Mouse (Mus musculus) 416B (cell line): Measurements from ENCODE around the gene Ccne1.

ENCODE experiments used
- DNase-seq: peaks from one replicate; pipeline ENCODE4 v3.0.0; 2011; ENCODE audit warnings: low read depth

Ccne1 gene

DNA sequence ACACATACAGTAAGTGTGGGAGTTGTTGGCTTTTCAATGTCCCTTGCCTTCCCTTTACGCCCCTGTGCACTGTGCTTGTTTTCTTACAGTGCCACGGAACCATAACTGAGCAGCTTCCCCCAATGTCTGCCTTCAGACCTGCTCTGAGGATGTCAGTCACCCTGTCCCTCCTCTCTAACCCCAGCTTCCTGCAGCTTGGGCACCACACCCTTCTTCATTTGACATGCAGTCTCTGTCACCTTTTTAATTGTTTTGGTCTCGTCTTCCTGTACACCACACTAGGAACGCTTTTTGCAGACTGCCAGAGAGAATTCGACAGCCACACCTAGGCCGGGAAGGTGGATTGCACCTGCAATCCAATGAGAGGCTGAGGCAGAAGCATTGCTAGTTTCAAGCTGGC is 13.0 kb downstream of the Ccne1 start:
- no peak for DNase-seq

DNA sequence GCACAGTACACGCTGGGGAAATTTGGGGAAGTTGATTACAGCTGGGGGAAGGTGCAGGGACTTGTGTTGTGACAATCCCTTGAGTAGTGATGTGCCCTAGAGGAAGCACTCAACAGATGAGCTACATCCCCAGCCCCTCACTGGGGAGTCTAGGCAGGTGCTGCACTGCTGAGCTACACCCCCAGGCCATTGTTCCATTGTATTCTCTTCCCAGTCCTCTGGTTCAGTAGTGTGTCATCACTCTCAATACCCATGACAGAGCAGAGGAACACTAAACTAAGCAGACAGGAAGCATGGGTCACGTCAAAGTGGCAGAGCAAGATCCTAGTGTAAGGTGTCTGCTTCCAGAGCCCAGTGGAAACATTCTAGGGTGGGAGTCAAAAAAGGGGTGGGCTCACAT is 14.2 kb downstream of the Ccne1 start:
- no peak for DNase-seq

DNA sequence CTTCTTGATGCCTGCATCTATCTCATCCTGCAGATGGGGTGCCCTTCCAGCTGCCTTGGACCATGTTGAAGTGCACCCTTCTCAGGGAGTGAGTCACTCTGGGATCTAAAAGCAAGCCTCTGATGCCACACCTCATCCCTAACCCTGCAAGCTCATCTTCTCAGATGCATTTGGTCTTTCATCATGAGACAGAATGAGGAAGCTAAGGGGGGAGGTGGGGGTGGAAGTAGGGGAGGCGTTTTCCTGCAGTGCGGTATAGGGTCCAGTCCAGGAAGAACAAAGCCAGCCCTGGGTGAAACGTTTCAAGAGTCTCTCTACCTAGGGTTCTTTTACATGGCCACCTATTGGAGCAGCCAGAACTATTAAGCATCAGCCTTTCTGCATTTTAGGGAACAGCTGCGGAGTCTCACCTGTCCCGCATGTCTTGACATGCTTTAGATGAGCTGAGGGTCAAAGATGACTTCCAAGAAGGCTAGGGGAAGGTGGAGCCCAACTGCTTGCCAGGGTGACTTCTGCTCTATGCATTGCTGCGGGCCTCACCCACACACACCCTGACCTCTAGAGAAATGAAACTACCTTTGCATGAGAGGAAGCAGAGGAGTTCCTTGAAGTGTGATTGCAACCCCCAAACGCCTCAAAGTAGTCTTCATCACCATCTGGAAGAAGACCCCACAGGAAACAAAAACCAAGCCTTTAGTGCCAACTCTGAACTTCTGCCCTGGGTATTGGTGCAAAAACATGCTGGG is 17.2 kb downstream of the Ccne1 start:
- peak; percentile 45 for DNase-seq

DNA sequence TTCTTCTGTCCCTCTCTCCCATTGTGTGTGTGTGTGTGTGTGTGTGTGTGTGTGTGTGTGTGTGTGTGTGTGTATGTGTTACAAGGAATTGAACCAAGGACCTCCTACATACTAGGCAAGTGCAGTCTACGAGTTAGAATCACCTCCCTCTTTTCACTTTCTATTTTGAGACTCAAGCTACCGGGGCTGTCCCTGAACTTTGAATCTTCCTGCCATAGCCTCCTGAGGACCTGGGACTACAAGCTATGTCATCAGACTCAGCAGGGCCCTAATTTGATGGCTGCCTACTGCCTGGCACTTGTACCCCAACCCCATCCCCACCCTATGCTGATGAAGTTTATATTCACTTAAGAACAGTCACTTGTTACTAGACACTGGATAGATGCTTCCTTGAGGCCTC is 18.9 kb downstream of the Ccne1 start:
- no peak for DNase-seq

DNA sequence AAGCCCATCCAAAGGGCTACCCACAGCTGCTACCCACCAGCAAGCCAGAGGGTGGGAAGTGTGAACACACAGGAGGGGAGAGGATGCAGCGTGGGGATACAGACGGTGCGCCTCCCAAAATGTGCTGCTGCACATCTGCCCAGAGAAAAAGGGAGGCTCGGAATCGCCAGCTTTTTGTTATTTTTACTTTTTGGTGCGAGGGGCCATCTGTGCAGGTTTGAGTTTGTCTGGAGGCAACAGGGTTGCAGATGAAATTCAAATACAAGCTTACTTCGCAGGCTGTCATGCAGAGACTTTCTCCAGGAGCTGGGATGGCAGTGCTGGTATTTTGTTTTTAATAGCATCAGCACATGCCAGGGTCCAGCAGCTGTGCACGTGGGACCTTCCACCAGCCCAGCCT is 19.5 kb downstream of the Ccne1 start:
- no peak for DNase-seq

DNA sequence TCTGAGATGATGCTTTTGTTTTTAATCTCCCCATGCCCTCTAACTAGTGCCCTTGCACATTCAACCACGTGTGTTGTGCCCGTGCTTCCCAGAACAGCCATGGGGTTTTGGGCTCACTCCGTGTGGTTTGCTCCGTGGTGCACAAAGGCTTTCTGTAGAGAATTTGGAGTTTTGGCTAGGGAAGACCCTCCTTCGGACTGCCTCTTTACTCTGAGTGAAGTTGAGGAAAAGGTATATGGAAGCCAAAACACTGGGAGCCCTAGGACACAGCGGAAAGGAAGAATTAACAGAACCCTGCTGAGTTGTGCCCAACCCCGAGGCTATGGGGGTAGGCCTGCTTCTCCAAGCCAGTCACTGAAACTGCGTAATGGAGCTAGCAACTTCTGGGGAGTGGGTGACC is 20.9 kb downstream of the Ccne1 start:
- no peak for DNase-seq

DNA sequence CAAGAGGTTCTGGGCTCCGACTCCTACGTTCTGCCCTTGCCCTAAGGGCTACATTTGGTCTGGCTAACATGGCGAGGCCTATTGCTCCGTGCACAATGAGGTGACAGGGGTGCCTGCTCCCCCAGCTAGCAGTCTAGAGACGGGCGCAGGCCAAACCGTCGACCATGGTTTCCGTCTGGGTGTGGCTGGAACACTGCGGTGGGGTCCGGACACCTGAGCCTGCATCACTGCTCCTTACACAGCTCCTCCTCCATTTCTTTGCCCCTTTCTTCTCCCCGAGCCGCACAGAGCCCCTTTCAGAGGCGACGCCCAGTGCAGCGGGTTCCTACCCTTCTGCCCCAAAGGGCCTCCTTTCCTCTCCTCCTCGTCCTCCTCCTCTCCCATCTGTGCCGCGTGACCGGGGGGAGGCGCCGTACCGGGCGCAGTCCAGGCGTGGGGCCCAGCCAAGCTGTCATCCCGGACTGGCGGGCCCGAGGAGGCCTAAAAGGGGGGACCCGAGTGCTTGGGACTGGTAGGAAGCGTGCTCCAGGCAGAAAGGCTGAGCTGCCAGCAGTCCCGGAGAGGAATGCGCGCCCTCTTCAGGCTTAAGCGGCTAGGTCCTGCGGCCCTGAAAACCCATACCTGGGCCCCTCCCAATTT is 21.6 kb downstream of the Ccne1 start:
- DNase-seq, result no peak

DNA sequence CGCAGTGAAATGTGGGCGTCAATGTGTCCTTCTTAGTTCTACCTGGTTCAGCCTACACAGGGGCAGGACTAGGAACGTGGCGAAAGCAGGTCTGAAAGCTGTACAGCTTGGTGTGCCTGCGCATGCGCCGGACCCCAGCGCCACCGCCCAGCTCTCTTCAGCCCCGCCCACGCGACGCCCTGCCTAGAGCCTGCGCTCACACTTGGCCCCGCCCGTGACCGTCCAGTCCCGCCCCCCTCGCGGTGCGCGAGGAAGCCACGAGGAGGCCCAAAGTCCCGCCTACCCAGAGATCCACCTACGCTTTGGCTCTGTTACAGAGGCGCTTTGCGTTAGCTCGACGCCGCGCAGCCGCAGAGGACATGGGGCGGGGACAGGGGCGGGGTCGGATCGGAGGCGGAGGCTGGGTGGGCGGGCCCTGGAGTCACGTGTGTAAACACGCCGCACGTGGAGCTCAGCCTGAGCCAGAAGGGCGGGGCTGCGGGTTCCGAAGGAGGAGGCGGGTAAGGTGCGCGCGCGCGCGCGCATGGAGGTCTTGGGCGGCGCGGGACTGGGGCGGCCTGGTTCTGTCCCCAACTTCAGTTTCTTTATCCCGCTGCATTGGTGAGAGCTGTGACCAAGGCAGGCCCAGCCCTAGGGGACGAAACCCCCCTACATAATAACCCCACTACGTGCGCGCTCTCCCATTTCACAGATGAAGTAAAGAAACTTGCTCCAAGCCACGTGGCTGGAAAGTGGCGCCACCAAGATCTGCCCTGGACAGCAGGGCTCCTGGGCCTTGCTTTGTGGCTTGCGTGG is 22.4 kb downstream of the Ccne1 start:
- peak; percentile 99 for DNase-seq

DNA sequence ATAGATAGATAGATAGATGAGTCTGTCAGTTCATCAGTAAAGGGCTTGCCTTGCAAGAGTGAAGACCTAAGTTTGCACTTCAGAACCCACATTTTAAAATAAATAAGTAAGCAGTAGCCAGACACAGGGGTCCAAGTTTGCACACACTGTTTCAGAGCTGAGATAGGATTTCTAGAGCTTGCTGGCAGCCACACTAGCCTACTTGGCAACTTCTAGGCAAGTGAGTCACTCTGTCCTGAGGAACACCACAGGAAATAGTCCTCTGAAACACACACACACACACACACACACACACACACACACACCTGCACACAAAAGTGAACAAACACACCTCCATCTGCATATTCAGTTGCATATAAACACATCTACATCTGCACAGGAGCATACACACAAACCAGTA is 24.4 kb downstream of the Ccne1 start:
- peak; percentile 35 for DNase-seq

DNA sequence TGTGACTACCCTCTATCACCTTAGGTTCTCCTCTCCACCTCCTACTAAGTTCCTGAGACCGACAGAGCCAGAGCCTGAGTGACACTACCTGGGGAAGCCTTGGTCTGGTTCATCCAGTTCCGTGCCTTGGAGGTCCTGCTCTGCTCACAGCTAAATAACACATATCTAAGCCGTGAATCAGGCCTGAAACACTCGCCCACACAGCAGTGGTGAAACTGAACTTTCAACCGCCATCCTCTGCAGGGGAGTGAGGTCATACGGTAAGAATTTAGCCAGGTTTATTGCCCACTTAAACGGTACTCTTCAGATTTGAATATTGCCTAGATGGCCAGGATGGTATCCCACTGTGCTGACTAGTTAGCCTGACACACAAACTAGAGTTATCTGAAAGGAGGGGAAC is 30.1 kb downstream of the Ccne1 start:
- DNase-seq, result no peak

DNA sequence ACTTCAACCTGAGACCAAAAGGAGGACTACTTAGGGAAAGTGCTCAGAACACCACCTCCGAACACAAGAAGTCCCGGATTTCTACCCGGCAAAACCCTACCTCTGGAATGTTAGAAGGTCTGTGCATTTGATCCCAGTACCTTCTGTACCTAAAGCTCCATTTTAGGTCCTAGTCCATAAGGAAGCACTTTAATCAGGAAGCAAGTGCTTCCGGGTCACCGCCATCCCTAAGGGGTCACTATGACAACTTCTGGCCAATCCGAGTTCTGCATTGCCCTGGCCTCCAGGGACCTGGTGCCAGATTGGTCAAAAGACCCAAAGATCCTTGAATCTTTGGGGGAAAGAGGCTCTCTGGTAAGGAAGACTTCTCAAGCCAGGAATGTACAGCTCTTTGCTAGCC is 31.8 kb downstream of the Ccne1 start:
- DNase-seq, result peak; percentile 63

DNA sequence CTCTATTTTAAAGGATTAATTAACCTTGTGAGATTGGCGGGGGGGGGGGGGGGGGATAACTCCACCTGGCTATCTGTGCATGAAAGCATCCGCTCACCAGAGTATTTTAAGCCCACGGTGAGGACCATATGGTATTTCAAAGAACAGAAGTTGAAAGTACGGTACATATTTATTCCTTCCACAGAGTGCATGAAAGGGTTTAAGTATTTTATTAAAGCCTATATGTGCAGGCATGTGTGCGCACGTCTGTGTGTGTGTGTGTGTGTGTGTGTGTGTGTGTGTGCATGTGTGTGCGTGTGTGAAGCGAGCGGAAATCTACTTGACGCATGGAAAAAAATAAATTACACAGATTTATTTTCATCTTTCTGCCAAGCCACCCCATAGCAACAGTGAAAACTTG is 32.4 kb downstream of the Ccne1 start:
- DNase-seq, result no peak

DNA sequence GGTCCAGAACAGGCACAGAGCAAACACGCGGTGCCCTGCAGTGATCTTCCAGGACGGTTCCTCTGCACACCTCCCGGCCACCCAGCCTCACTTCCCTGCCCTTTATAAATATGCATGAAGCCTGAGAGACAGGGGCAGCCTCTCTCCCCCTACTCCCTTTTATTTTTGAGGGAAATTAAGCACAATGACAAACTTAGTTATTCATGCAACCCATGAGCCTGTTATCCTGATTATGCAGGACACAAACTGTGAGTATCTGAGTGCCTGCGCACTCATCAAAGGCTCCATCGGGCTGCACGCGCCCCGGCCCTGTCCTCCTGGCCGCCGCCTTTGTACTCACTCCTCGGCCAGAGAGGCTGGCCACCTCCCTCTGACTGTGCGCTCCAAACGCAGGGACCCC is 32.8 kb downstream of the Ccne1 start:
- DNase-seq, result no peak

DNA sequence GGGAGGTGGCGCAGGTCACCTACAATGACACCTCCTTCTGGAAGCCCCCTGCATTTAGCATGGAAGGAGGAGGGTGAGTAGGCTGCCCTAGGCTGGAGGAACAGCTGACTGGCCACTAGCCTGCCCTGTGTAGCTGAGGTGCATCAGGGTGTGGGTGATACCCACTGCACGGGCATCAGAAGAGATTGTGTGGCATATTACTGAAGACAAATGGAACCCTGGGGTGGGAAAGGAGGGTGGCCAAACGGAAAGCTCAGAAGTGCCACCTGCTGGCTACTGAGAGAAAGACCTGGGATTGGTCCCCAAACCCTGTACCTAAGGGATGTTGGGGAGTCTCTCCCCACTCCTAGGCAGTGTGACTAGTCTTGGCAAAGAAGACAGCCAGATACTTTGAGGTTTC is 33.6 kb downstream of the Ccne1 start:
- peak; percentile 58 for DNase-seq

DNA sequence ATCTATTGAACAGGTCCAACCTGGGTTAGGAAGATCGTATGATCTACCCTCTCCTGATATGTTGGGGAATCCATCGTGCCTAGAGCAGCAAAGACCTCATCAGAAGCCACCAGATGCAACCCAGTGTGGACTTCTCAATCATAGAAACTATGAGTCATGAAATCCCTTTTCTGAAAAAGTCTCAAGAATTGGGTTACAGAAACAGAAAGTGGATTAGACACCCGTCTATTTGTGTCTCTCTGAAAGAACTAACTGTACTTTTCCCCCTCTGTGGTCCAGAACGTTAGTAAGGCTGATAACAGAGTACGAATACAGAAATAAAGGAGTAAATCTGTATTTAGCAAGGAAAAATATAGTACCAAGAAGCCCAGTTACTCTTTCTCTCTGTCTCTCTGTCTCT is 36.3 kb downstream of the Ccne1 start:
- peak; percentile 48 for DNase-seq

DNA sequence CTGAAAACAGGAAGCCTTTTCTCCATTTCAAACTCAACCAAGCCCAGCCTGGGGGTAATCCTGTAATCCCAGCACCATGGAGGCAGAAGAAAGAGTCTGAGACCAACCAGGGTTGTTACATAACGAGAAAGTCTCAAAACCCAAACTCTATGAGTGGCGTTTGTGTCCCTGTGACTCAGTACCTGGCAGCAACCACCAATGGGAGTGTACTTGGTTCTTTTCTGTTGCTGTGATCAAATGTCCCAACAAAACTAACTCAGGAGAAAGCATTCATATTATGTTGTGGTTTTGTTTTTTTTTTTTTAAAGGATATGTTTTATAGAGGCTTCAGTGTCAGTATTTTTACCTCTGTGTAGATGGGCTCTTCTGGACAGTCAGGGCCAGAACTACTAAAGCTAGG is 36.7 kb downstream of the Ccne1 start:
- peak; percentile 21 for DNase-seq

DNA sequence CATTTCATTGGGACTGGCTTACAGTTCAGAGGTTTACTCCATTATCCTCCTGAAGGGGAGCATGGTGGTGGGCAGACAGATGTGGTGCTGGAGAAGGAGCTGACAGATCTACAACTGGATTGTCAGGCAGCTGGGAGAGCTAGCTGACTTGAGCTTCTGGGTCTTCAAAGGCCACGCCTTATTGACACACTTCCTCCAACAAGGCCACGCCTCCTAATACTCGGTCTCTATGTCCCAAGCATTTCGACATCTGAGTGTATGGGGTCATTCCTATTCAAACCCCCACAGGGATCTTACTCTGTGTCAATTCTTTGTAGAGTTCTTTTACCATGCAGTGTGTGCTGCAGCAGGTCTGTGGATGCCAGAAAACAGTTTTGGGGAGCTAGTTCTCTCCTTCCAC is 42.9 kb downstream of the Ccne1 start:
- peak; percentile 61 for DNase-seq

DNA sequence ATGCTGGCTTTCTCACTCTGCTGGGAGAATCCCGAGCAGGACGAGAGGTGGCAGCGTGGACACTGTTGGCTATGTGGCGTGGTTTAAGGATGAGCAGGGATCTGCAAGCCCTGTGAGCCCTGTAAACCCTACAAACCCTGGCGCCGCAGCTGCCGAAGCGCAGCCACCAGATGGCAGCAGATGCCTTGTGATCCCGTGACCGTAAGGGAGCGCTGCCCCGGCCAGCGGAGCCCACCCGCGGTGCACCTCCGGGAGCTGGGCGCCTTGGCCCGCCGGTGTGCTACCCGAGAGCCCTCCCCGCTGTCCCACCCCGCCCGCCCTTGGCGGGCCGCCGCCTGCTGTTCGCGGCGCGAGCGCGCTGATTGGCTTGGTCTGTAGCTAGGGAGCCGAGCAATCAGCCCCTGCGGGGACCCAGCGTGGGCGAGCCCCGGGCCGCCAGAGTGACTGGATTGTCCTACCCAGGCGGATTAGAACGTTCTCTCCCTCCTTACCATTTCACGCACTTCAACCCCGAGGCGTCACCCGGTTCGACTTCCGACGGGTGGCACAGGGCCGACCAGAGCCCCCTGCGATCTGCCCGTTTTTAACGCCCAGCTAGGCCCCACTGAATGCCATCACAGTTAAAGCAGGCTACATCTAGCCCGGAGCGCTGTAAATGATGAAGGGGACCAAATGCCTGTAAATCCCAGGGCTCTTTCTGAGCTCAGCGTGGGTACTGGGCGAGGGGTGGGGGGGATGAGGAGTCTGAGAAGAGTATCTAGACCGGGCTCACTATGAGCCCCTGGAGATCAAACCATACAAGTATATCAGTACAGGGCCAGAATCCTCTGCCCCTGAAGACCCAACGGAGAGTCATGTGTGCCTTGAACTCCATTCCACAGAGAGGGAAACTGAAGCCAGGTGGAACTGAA is 46.0 kb downstream of the Ccne1 start:
- no peak for DNase-seq

DNA sequence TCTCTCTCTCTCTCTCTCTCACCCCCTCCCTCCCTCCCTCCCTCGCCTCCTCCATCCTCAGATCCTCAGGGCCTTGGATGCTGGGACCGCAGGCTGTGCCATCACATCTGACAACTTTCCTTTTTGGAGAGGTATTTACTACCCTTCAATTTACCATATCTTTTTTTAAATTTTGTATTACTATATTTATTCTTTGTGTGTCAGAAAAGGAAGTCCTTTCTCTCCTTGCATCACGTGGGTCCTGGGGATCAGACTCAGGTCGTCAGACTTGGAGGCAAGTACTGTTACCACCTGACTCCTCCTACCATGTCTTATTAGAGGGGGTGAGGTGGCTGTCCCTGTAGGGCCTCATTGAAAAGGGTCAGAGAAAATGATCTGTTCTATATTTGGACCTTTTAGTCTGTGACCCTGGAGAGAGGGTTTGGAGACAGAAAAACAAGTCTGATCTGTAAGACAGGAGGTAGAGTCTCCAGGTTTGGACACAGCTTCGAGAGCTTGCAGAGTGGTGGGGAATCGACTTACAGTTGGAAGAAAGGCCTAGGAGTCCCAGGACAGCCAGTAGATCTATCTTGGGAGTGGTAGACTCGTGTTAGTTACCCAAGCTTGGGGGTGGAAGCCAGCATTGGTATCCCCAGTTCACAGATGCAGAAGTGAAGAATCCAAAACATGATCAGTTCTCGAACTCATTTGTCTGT is 47.6 kb downstream of the Ccne1 start:
- DNase-seq, result no peak

DNA sequence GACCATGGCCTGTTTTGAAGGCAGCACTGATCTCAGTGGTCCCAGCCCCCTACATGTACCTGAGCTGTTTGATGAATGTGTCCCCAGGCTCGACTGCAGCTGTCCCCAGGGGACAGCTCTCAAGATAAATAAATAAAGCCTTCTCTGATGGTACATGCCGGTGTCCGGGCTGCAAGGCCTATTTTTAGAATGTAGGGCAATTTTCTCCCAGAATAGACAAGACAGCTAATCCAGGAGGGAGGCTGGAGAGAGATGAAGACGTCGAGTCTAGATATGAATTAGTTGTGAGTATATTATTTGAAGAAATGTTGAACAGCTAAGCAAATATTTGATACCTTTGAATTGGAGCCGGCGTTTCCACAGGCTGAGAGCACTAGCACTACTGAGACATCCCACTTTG is 48.2 kb downstream of the Ccne1 start:
- DNase-seq, result no peak

DNA sequence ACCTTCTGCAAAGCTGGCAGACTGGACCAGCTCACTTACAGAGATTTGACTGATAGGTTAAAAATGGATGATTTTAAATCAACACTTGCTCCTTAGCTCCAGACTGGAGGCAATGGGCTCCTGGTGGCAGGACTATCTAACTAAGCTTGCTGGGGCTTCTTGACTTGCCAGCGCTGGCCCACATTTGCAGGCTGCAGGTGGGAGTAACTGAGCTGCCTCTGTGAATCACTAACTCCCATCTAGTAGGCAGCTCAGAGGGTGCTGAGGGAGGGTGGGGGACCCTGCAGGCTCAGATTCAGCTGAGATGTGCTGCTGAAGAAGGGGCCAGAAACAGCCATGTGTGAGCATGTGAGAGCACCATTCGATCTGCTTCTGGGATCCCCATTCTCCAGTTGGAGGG is 51.3 kb downstream of the Ccne1 start:
- no peak for DNase-seq

DNA sequence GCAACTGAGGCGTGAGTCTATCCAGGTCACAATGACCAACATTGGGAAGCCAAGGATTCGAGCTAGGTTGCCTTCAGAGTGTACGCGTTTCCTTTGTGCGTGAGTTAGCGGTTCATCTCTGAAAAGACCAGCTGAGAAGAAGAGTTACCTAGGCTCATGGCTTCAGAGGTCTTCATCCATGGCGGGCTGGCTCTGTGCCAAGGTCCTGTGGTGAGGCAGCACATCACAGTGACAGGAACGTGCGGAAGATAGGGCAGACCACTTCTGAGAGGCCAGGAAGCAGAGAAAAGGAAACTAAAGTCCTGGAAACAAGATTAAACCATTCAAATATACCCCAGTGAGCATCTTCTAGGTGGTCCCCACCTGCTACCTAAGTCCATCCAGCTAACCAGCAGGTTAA is 53.1 kb downstream of the Ccne1 start:
- DNase-seq, result peak; percentile 45
